Comparison of ENCODE assay signal across 17 mouse cellular contexts in the genomic region with DNA sequence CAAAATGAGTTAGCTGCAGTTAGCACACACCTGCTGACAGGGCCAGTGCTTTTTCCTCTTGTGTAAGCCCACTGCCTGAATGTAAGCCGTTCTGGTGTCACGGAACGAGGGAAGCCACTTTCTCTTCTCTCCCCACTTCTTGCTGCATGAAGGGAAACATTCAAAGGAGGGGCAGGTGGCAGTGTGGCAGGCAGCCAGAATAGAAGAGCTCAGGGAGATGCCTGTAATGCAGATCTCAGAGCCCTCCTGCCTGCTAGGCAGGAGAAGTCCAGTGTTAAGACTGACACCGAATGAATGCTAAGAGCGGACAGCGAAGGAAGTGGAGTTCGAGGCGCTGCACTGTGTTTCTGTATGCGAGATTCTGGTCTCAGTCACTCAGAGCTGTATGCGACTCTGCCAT. TPM values are rescaled to one million over a fixed set of nuclear protein-coding genes. Genes with fewer than 3 reads are reported as not detected.
DNase-seq lines count a peak whose midpoint lies in the region; ATAC-seq and TF ChIP-seq lines count a peak whose summit lies in the region.
"Had no signal": no experiment of that assay in that cellular context is flagged by ENCODE, and none has a peak within 500 bp of the region (broad histone marks: within the 10 kb centered on the region; RNA-seq: fewer than 3 reads in every experiment).

No protein-coding gene starts in this region.

- H3K27ac ChIP-seq in heart, embryonic 16.5 days (ENCODE audit: low read length): no peak overlapping the region
- H3K27ac ChIP-seq in midbrain, embryonic 14.5 days (replicated peaks; ENCODE audit: low read depth, low read length): peak overlapping the region; percentile 26; the same call in 1 of the 2 replicates
- H3K27ac ChIP-seq in midbrain, embryonic 13.5 days: no peak overlapping the region
- H3K27ac ChIP-seq in forebrain, postnatal 0 days (ENCODE audit: low read depth, low read length): peak overlapping the region; percentile 48
- H3K27ac ChIP-seq: left cerebral cortex, adult 2 months; limb, embryonic 12.5 days; liver, embryonic 14.5 days had no signal

- H3K36me3 ChIP-seq in heart, embryonic 16.5 days (ENCODE audit: control insufficient read depth, insufficient read depth): no peaks in the 10 kb centered on the region
- H3K36me3 ChIP-seq in midbrain, embryonic 14.5 days (ENCODE audit: control insufficient read depth, insufficient read depth, low read length): no peaks in the 10 kb centered on the region
- peaks cover 3% of the 10 kb centered on the region; the same call in 1 of the 2 replicates for H3K36me3 ChIP-seq in midbrain, embryonic 13.5 days
- peaks cover 3% of the 10 kb centered on the region for H3K36me3 ChIP-seq in forebrain, postnatal 0 days (ENCODE audit: insufficient read depth)

- H3K9ac ChIP-seq in heart, embryonic 16.5 days (ENCODE audit: low read length): no peak overlapping the region
- H3K9ac ChIP-seq in midbrain, embryonic 14.5 days (replicated peaks; ENCODE audit: low read length): no peak overlapping the region
- H3K9ac ChIP-seq in midbrain, embryonic 13.5 days (replicated peaks): no peak overlapping the region
- no peak overlapping the region; the same call in 1 of the 2 replicates for H3K9ac ChIP-seq in forebrain, postnatal 0 days
- H3K9ac ChIP-seq: limb, embryonic 12.5 days; liver, embryonic 14.5 days had no signal

- WGBS in heart, embryonic 16.5 days: 68% methylated on average over 10 of the region's 10 CpGs
- WGBS in midbrain, embryonic 14.5 days: 78% methylated on average over 10 of the region's 10 CpGs
- 83% methylated on average over 10 of the region's 10 CpGs for WGBS in midbrain, embryonic 13.5 days
- 60% methylated on average over 10 of the region's 10 CpGs for WGBS in forebrain, postnatal 0 days

- ATAC-seq in heart, embryonic 16.5 days (replicated peaks; ENCODE audit: extremely low read depth, insufficient read depth, low FRiP score): no peak
- no peak for ATAC-seq in midbrain, embryonic 14.5 days (ENCODE audit: low FRiP score, low TSS enrichment)
- ATAC-seq in midbrain, embryonic 13.5 days: no peak
- ATAC-seq in forebrain, postnatal 0 days: peak; percentile 32
- ATAC-seq: inflammation-experienced regulatory T-cells, adult 6 months had no signal

- no peaks in the 10 kb centered on the region for H3K9me3 ChIP-seq in heart, embryonic 16.5 days (replicated peaks; ENCODE audit: control insufficient read depth, low read length)
- H3K9me3 ChIP-seq in midbrain, embryonic 14.5 days (ENCODE audit: control insufficient read depth, low read length): no peaks in the 10 kb centered on the region
- H3K9me3 ChIP-seq in midbrain, embryonic 13.5 days: no peaks in the 10 kb centered on the region
- H3K9me3 ChIP-seq in forebrain, postnatal 0 days (ENCODE audit: low read length): no peaks in the 10 kb centered on the region
- H3K9me3 ChIP-seq: G1E; limb, embryonic 12.5 days had no signal

- no peak for TF ChIP-seq CTCF in forebrain, postnatal 0 days (IDR thresholded peaks at IDR 0.05; ENCODE audit: low read depth)

- no peaks in the 10 kb centered on the region for H3K27me3 ChIP-seq in heart, embryonic 16.5 days (ENCODE audit: control insufficient read depth, insufficient read depth, low read length)
- no peaks in the 10 kb centered on the region for H3K27me3 ChIP-seq in midbrain, embryonic 14.5 days (ENCODE audit: control insufficient read depth, insufficient read depth, low read length)
- no peaks in the 10 kb centered on the region for H3K27me3 ChIP-seq in midbrain, embryonic 13.5 days
- H3K27me3 ChIP-seq in forebrain, postnatal 0 days (ENCODE audit: insufficient read depth, low read length): no peaks in the 10 kb centered on the region
- H3K27me3 ChIP-seq: limb, embryonic 12.5 days had no signal

- H3K4me1 ChIP-seq in heart, embryonic 16.5 days (ENCODE audit: control insufficient read depth, insufficient read depth, low read length): peaks cover 32% of the 10 kb centered on the region
- H3K4me1 ChIP-seq in midbrain, embryonic 14.5 days (ENCODE audit: control insufficient read depth, insufficient read depth, low read length): no peaks in the 10 kb centered on the region
- peaks cover 8% of the 10 kb centered on the region; the same call in 1 of the 2 replicates for H3K4me1 ChIP-seq in midbrain, embryonic 13.5 days (replicated peaks)
- no peaks in the 10 kb centered on the region for H3K4me1 ChIP-seq in forebrain, postnatal 0 days (ENCODE audit: insufficient read depth)
- H3K4me1 ChIP-seq: limb, embryonic 12.5 days had no signal

- H3K4me2 ChIP-seq in heart, embryonic 16.5 days (ENCODE audit: low read depth, low read length): peak overlapping the region; percentile 23; the same call in 1 of the 2 replicates
- H3K4me2 ChIP-seq in midbrain, embryonic 14.5 days (ENCODE audit: low read length): no peak overlapping the region
- no peak overlapping the region for H3K4me2 ChIP-seq in midbrain, embryonic 13.5 days (replicated peaks)
- no peak overlapping the region for H3K4me2 ChIP-seq in forebrain, postnatal 0 days (ENCODE audit: low read depth)
- H3K4me2 ChIP-seq: limb, embryonic 12.5 days had no signal

- H3K4me3 ChIP-seq in heart, embryonic 16.5 days (ENCODE audit: low read length): no peak overlapping the region
- no peak overlapping the region for H3K4me3 ChIP-seq in midbrain, embryonic 14.5 days (replicated peaks; ENCODE audit: low read depth, low read length)
- H3K4me3 ChIP-seq in midbrain, embryonic 13.5 days (replicated peaks): no peak overlapping the region
- H3K4me3 ChIP-seq in forebrain, postnatal 0 days (ENCODE audit: low read depth, low read length): no peak overlapping the region
- H3K4me3 ChIP-seq: left cerebral cortex, adult 2 months; limb, embryonic 12.5 days; myocyte had no signal

- no peak for DNase-seq in heart, adult 11 months
- peak; percentile 49 for DNase-seq in midbrain, embryonic 14.5 days
- peak; percentile 23 to 24 for DNase-seq in cerebellum, postnatal 36 days
- DNase-seq in forebrain, postnatal 0 days: peak; percentile 61
- no peak for DNase-seq in spleen, postnatal 4 days (ENCODE audit: low spot score in 2 of 2)
- DNase-seq: adrenal gland, adult 2 months; gastrocnemius, postnatal 10 days; heart, postnatal 14 days; right cerebral cortex, adult 18-20 months had no signal

RNA-seq across cellular contexts. Expression of a gene that starts 49.8 kb away (rescaled TPM):
- 16.7 and 17.1 TPM in 2 replicates for polyA plus RNA-seq in heart, embryonic 16.5 days (2015; fragmentation: Nextera tagmentation; extraction: Ambion mirVana)
- 18.3 and 18.4 TPM in 2 replicates for polyA plus RNA-seq in midbrain, embryonic 14.5 days (2014; fragmentation: Nextera tagmentation; extraction: Ambion mirVana)
- 19.1 and 21.0 TPM in 2 replicates for polyA plus RNA-seq in midbrain, embryonic 13.5 days (2015; fragmentation: Nextera tagmentation; extraction: Ambion mirVana)
- total RNA-seq in forebrain, postnatal 0 days (2014; rRNA removed): 14.5 and 18.9 TPM in 2 replicates
- polyA plus RNA-seq in forebrain, postnatal 0 days (2015; fragmentation: Nextera tagmentation; extraction: Ambion mirVana): 18.9 and 19.1 TPM in 2 replicates

Comparison
In these comparisons a context has a peak if more than half of its experiments do, and no peak if none do; other contexts are left out.
1. H3K27ac ChIP-seq: peak in midbrain, embryonic 14.5 days (single experiment) and forebrain, postnatal 0 days (single experiment); none in heart, embryonic 16.5 days (single experiment) and midbrain, embryonic 13.5 days (single experiment).
2. DNase-seq: peak in midbrain, embryonic 14.5 days (single experiment), cerebellum, postnatal 36 days (2 of 2) and forebrain, postnatal 0 days (single experiment); none in heart, adult 11 months (single experiment) and spleen, postnatal 4 days (0 of 2).